Mouse (Mus musculus): ENCODE measurements around the gene B2m.

B2m gene

DNA sequence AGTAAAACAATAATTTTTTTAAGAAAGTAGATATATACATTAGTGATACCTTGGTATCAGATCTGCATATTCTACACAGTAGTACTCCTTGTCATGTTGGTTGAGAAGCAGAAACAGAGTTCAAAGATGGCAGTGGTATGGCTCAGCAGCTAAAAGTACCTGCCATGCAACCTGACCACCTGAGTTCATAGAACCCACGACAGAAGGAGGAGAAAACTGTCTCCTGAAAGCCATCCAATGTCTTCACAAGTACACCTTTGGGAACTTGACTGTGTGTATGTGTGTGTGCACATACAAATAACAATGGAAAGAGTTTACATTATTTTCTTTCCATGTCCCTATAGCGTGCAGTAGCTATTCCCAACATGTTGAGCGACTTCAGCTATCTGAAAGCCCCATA lies 2.2 kb downstream of the B2m start:
- 90% methylated on average over 3 of the region's 3 CpGs for WGBS

DNA sequence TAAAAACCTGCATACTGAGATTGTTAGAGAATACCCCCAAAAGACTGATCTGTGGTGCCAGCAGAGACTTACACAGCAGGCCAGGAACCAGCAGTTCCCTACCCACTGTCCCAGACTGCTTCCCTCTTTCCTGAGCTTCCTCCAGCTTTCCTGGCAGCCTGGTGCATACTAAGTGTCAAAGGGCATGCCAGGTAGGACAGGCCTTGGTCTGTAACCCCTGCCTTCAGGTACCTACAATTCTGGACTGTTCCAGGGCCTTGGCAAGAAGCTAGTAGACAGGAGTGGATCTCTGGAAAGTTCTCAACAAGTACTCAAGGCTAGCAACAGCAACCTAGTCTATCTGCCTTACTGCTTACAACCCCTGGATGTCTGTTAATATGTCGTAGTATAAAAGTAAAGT lies 3.7 kb downstream of the B2m start:
- 94% methylated on average over 1 of the region's 1 CpGs for WGBS

DNA sequence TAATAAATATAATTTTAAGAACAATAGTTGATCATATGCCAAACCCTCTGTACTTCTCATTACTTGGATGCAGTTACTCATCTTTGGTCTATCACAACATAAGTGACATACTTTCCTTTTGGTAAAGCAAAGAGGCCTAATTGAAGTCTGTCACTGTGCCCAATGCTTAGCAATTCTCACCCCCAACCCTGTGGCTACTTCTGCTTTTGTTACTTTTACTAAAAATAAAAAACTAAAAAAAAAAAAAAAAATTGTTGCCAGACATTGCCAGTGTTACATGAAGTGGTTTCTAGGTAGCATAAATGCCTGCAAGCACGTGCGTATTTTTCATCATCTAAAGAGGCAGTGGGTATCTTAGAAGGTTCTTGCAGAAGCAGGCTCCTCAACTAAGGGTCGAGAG lies 5.4 kb downstream of the B2m start:
- 88% methylated on average over 3 of the region's 3 CpGs for WGBS

- 85% methylated on average over 7 of the region's 7 CpGs for WGBS
These were observed 6.3 kb downstream of the B2m start for GRCm38 (mm10) chr2:122153681-122154365.

DNA sequence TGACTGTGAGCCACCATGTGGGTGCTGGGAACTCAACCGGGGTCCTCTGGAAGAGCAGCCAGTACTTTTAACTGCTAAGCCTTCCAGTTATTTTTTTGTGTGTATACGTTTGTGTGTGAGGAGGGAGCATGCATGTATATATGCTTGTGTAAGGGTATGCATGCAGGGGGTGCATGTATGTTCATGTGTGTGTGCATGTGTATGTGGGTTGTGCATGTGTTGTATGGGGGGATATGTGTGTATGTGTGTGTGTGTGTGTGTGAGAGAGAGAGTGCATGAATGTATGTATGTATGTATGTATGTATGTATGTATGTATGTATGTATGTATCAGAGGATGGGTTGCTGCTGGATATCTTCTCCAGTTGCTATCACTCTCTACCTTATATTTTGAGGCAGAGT lies 7.0 kb downstream of the B2m start:
- 95% methylated on average over 2 of the region's 2 CpGs for WGBS

GRCm38 (mm10) chr2:122155292-122155691 lies 7.8 kb downstream of the B2m start:
- 89% methylated on average over 2 of the region's 2 CpGs for WGBS

GRCm38 (mm10) chr2:122156051-122156700 lies 8.7 kb downstream of the B2m start:
- 94% methylated on average over 4 of the region's 4 CpGs for WGBS

GRCm38 (mm10) chr2:122158362-122158802 lies 10.9 kb downstream of the B2m start:
- WGBS = 44% methylated on average over 6 of the region's 6 CpGs

GRCm38 (mm10) chr2:122159667-122160066 lies 12.2 kb downstream of the B2m start:
- WGBS = 86% methylated on average over 6 of the region's 6 CpGs

GRCm38 (mm10) chr2:122160680-122161079 lies 13.2 kb downstream of the B2m start, which contains the start of gene Trim69:
Gene Trim69, plus strand, starts transcription at chr2:122160700.
- WGBS = 70% methylated on average over 2 of the region's 2 CpGs

- WGBS = 26% methylated on average over 4 of the region's 4 CpGs
These were observed 14.1 kb downstream of the B2m start for GRCm38 (mm10) chr2:122161542-122161941.

GRCm38 (mm10) chr2:122162529-122162928 lies 15.0 kb downstream of the B2m start:
- WGBS = 85% methylated on average over 2 of the region's 2 CpGs

GRCm38 (mm10) chr2:122163430-122164195 lies 16.1 kb downstream of the B2m start:
- WGBS = 54% methylated on average over 13 of the region's 13 CpGs

DNA sequence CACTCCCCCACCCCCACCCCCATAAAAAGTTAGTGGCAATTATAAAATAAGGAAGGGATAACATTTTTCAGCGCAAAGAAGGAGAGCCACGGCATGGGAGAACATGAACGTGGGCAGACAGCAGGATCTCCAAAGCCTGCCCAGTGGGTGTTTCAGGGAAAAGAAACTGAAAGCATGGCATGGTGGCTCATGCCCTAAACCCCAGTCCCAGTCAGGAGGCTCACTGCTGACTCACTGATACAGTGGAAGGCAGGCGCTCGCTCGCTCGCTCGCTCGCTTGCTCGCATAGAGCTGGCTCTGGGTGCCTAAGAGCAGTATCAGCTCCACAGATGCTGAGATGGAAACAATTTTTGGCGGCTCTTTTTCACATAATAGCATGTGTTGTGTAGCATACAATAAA lies 16.8 kb downstream of the B2m start:
- 49% methylated on average over 11 of the region's 11 CpGs for WGBS

GRCm38 (mm10) chr2:122171292-122171691 lies 23.8 kb downstream of the B2m start:
- 90% methylated on average over 6 of the region's 6 CpGs for WGBS

DNA sequence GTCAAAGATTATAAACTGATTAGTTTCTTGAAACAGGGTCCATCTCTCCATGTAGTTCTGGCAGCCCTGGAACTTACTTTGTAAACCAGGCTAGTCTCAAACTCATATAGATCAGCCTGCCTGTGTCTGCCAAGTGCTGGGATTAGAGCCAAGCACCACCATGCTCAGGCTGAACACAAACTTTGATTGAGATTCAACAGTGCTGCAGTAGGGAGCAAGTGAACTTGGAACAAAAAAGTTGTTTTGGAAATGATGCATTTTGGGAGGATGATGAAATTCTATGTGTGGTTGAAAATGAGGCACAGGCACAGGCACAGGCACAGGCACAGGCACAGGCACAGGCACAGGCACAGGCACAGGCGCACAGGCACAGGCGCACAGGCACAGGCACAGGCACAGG lies 24.7 kb downstream of the B2m start:
- 89% methylated on average over 2 of the region's 2 CpGs for WGBS

DNA sequence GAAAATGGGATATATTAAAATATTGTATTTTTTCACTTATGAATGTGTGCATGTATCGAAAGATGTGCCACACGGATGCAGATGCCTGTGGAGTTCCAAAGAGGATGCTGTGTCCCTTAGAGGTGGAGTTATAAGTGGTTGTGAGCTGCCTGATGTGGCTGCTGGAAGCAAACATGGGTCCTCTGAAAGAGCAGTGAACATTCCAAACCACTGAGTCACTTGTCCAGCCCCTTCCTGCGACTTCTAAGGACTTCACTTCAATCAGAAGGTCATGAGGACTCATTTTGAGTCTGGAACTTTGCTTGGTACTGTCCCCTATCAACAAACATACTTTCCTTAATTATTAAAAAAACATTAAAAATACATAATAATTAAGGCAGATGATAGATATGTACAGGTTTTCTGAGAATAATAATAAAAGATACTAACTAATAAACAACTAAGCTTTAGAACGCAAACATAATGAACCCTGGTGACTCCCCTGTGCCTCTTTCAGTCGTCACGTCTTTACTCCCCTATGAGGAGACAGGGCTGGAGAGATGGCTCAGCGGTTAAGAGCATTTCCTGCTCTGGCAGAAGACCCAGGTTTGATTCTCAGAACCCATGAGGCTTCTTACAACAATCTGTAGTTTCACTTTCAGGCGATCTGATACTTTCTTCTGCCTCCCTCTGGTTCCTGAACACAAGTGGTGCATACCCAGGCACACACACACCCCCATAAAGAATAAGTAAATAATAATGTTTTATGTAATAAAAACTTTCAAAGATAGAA lies 32.8 kb downstream of the B2m start:
- WGBS = 79% methylated on average over 8 of the region's 8 CpGs

- WGBS = 84% methylated on average over 4 of the region's 4 CpGs
These were observed 37.6 kb downstream of the B2m start for GRCm38 (mm10) chr2:122185086-122185485.

DNA sequence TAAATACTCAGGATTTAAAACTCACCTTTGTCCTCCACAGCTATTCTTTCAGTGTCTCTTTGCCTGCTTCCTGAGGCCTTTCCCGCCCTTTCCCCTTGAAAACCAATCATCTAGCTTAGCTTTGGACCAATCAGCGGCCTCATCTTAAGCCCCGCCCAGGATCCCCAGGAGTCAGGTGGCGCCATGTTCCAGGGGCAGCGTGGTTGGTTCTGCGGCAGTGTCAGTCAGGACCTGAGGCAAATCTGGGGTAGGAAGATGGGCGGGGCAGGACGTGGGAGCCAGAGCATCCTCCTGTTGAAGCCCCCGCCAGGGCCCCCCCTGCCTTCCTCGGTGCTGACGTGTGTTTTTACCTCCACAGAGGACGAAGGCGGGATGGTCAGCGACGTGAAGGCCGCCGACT lies 38.6 kb downstream of the B2m start, which contains the start of the genes Patl2 and Terb2:
Gene Patl2, minus strand, starts transcription at position 84 of the 400 bp plus-strand sequence.
Gene Terb2, plus strand, starts transcription at position 167 of the 400 bp plus-strand sequence.
- 85% methylated on average over 17 of the region's 17 CpGs for WGBS

- 98% methylated on average over 3 of the region's 3 CpGs for WGBS
These were observed 39.3 kb downstream of the B2m start for GRCm38 (mm10) chr2:122186751-122187150.

DNA sequence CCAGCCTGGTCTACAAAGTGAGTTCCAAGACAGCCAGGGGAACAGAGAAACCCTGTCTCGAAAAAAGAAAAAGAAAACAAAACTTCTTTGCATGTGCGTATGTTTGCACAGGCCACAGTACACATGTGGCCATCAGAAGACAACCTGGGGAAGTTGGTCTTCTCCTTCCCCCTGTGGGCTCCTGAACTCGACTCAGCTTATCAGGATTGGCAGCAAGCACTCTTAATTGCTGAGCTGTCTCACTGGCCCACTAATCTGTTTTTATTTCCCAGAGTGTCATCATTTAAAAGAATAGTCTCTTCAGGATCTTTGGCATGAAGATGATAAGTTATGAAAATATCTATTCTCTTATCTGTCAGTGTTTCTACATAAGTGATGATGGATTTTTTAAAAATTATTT lies 44.4 kb downstream of the B2m start:
- WGBS = 87% methylated on average over 3 of the region's 3 CpGs

DNA sequence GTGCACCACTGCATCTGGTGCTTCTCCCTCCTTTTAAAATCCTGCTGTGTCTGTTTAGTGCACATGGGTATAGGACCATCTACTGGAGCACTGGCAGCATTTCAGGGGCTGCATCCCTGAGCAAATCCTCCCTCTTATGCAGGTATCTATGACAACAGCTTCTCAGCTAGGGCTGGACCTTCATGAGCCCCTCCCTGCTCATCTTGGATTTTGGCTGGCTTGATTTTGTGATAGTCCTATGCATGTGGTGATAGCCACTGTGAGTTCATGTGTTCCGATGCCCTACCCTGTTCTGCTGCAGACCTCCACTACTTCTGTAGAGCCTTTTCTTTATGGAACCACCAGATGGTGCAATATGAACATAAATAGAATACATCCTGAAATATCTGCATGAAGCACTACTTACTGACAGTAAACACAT lies 47.0 kb downstream of the B2m start:
- whole genome bisulfite sequencing = 24% methylated on average over 1 of the region's 1 CpGs

All from cerebral cortex, adult 2 months (tissue).